Mouse (Mus musculus): ENCODE results near the gene Map6d1.

DNA sequence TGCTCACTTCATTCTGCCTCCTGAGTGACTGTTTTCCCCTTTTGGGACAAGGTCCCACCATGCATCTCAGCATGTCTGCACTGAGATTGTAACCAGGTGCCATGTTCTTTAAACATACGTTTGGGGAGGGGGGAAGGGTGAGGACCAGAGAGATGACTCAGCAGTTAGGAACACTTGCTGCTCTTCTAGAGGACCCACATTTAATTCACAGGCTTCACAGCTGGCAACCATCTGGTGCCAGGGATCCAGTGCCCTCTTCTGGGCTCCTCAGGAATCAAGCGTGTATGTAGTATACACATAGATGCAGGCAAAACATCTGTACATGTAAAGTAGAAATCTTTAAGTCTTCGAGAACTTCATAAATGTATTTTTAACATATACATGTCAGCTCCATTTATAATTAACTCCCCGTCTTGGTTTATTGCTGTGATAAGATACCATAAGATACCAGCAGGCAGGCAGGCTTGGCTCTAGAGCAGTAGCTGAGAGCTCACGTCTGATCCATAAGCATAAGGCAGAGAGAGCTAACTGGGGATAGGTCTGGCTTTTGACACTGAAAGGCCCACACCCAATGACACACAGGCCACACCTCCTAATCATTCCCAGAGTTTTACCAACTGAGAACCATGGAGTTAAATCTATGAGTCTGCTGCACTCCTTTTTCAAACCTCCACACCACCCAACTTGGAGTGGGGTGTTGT, 41.5 kb downstream of the Map6d1 start:
- no peak for TF ChIP-seq CTCF (IDR thresholded peaks at IDR 0.05; ENCODE audit: control insufficient read depth, insufficient read depth, insufficient read length)
- TF ChIP-seq MAX (IDR thresholded peaks at IDR 0.05): no peak
- no peak for TF ChIP-seq CEBPB (IDR thresholded peaks at IDR 0.05; ENCODE audit: low read depth)
- TF ChIP-seq USF1 (IDR thresholded peaks at IDR 0.05; ENCODE audit: low read depth): no peak
- TF ChIP-seq FOSL1 (IDR thresholded peaks at IDR 0.05; ENCODE audit: insufficient read depth, low read length, poor library complexity, severe bottlenecking): no peak
- TF ChIP-seq MYOG (IDR thresholded peaks at IDR 0.05; ENCODE audit: control insufficient read depth, extremely low read depth, insufficient read length): no peak
- TF ChIP-seq MYOD1 (IDR thresholded peaks at IDR 0.05; ENCODE audit: control insufficient read depth, insufficient read length, low read depth): no peak
